Mouse (Mus musculus) small intestine, adult 2 months (tissue): ENCODE data around the gene Zfp326.

Source experiments
- CTCF ChIP-seq: fragments of 200-500 bp; IDR thresholded peaks from 2 replicates; pipeline ENCODE4 v1.5.1; 2012; ENCODE audit warnings: low read depth, mild to moderate bottlenecking, control low read depth, inconsistent platforms, low read length, moderate library complexity, mixed read lengths; ENCODE audit not compliant: insufficient replicate concordance, insufficient read length; ENCODE audit errors: extremely low read depth
- POLR2A ChIP-seq: fragments of 200-500 bp; IDR thresholded peaks from 2 replicates; pipeline ENCODE4 v1.6.1; 2012; ENCODE audit warnings: low read depth, mild to moderate bottlenecking, control low read depth, inconsistent platforms, low read length, moderate library complexity

DNA sequence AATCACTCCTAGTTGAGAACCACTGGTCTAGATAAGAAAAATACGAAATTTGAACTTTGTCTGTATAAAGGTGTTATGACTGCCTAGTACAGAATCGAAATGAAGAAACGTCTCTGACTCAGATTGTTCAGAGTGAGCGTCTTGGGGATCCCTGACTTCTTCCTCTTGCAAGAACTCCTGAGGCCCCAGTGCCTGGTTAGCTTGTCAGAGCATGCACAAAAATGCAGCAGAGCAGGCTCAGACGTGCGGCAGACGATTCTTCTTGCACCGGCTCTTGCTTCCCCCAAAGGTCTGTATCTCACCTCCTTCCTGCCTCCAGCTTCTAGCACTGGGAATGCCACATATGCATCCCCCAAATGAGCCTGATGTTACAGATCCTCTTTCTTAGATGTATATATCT is 48.0 kb downstream of the Zfp326 start:
- TF ChIP-seq POLR2A (no peak), CTCF (no peak)
